Mouse (Mus musculus) bone marrow, adult 2 months (tissue): ENCODE measurements at regions not wholly inside any gene's neighbourhood (a gene's known extent, or its start where the extent isn't known, plus 50 kb on each side); places are given as distances from the start of the nearest gene placed in this dataset.

Source experiments
- CTCF ChIP-seq: fragments of 200-500 bp; IDR thresholded peaks from 2 replicates; pipeline ENCODE4 v1.5.1; 2011; ENCODE audit warnings: low read length, control low read depth; ENCODE audit not compliant: control insufficient read depth, insufficient read depth
- POLR2A ChIP-seq: fragments of 200-500 bp; IDR thresholded peaks from 2 replicates; pipeline ENCODE4 v1.6.1; 2011; ENCODE audit warnings: low read depth, mild to moderate bottlenecking, control low read depth, low read length, borderline replicate concordance; ENCODE audit not compliant: control insufficient read depth

GRCm38 (mm10) chr13:111159498-111159897 lies 95.3 kb upstream of the Actbl2 start:
- TF ChIP-seq CTCF, result no peak
- no peak for TF ChIP-seq POLR2A
